Mouse (Mus musculus) thymus, adult 2 months (tissue): Measurements from ENCODE around the gene Rubcnl.

Source experiments
- CTCF ChIP-seq: fragments of 200-500 bp; IDR thresholded peaks from 2 replicates; pipeline ENCODE4 v1.5.1; 2012; ENCODE audit warnings: mild to moderate bottlenecking, control low read depth, low read length, moderate library complexity, borderline replicate concordance; ENCODE audit not compliant: control insufficient read depth, poor library complexity, insufficient read depth; ENCODE audit errors: extremely low read depth
- POLR2A ChIP-seq: fragments of 200-500 bp; IDR thresholded peaks from 2 replicates; pipeline ENCODE4 v1.6.1; 2012; ENCODE audit warnings: mild to moderate bottlenecking, low read length, control low read depth, moderate library complexity; ENCODE audit not compliant: control insufficient read depth, poor library complexity, insufficient read depth; ENCODE audit errors: extremely low read depth

DNA sequence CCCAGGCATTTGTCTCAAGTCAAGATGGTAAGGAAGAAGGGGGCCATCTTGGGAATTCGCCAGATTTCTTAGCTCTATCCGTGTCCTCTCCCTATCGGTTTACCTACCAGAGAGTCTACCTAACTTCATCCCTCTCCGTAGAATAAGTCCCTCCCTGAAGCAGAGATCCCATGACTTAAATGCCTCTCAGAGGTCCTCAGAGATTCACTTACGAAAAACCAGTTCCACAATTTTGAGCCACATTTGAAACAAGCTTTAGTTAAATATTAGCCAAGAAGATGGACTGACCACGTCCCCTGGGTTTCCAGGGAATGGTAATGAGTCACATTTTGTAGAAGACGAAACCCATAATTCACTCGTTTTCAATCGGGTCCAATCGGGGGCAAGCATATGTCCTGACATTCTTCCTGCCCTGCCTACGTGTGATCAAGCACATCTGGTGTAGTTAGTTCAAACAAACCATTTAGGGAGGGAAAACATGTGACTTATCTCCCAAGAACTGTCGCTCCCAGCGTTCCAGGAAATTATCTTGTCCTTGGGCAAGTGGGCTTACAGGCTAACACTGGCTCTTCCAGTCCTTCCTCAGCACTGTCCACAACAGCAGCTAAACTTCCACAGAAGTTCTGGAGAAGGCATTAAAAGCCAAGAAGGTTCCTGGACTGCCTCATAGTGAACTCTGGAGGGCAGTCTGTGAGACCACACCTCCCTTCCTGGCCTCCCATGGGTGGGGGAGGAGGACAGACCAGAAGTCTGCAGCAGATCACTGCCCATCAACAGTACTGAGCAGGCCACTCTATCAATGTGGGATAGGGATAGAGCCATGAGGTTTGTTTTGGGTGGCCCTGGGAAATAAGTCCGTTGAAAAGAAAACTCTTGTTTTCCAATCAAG, 38.9 kb downstream of the Rubcnl start:
- TF ChIP-seq CTCF (no peak), POLR2A (no peak)
